Mouse (Mus musculus) G1E (cell line): ENCODE results near the gene Pofut2.

Experiments
- CTCF ChIP-seq: IDR thresholded peaks from 2 replicates; pipeline ENCODE4 v1.5.1; 2012; ENCODE audit warnings: low read depth, low read length, inconsistent platforms, mixed read lengths
- GATA2 ChIP-seq: IDR thresholded peaks from 2 replicates; pipeline ENCODE4 v1.6.1; 2012; ENCODE audit warnings: low read depth, low read length, inconsistent platforms, borderline replicate concordance
- POLR2AphosphoS5 ChIP-seq: IDR thresholded peaks from 2 replicates; pipeline ENCODE4 v1.6.1; 2012; ENCODE audit warnings: low read depth, low read length, inconsistent platforms; ENCODE audit not compliant: insufficient replicate concordance
- TAL1 ChIP-seq: conservative IDR thresholded peaks from 2 replicates; pipeline ENCODE4 v1.6.1; 2012; ENCODE audit warnings: low read depth, low read length, inconsistent platforms, mixed read lengths

DNA sequence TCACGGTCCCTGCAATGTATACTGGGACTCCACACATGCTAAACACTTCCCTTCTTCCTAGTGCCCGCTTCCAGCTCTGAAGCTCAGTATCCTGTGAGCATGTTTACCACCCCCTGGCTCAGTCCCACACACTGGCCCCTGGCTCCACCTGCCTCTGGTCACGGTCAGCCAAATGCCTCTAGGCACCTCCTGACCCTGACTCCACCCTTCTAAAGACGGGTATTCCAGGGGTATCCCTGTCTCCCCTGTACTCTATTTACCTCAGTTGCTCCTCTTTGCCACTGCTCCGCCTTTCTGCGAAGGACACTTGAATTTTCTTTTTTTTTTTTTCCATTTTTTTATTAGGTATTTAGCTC, 31.7 kb upstream of the Pofut2 start:
- TF ChIP-seq TAL1: no peak
- no peak for TF ChIP-seq CTCF
- no peak for TF ChIP-seq POLR2AphosphoS5
- no peak for TF ChIP-seq GATA2
